Mouse (Mus musculus): ENCODE data around the gene Gk2. TPM values are rescaled to one million over a fixed set of nuclear protein-coding genes. Genes with fewer than 3 reads are reported as not detected.

The Gk2 gene
- polyA plus RNA-seq (2015; fragmentation: Nextera tagmentation; extraction: Ambion mirVana): 0.10 TPM in 1 of 2 replicates, not detected in the other

- 93% methylated on average over 10 of the region's 10 CpGs for WGBS
- H3K9me3 ChIP-seq: no peaks in the 10 kb centered on the region
- no peak within 1 kb of the TSS for H3K4me2 ChIP-seq (replicated peaks)
- H3K27me3 ChIP-seq: no peaks in the 10 kb centered on the region
- H3K27ac ChIP-seq: no peak within 1 kb of the TSS
- no peak for ATAC-seq
- H3K36me3 ChIP-seq: no peaks in the 10 kb centered on the region
- H3K9ac ChIP-seq (replicated peaks): no peak within 1 kb of the TSS
- no peaks in the 10 kb centered on the region for H3K4me1 ChIP-seq (replicated peaks)
- H3K4me3 ChIP-seq (replicated peaks): no peak within 1 kb of the TSS
These were observed at the start of gene Gk2 for GRCm38 (mm10) chr5:97456816-97457215. Gk2 (minus strand) TSS chr5:97457021.

GRCm38 (mm10) chr5:97498041-97498440 is 41.2 kb upstream of the Gk2 start:
- Histone ChIP-seq H3K36me3 (no peaks in the 10 kb centered on the region), H3K4me1 (replicated peaks) (no peaks in the 10 kb centered on the region), H3K27ac (no peak overlapping the region)

GRCm38 (mm10) chr5:97495488-97496092 is 38.8 kb upstream of the Gk2 start:
- WGBS: 73% methylated on average over 5 of the region's 5 CpGs
- H3K27ac ChIP-seq: no peak overlapping the region
- no peak overlapping the region for H3K9ac ChIP-seq (replicated peaks)
- H3K4me3 ChIP-seq (replicated peaks): no peak overlapping the region
- H3K36me3 ChIP-seq: no peaks in the 10 kb centered on the region
- H3K9me3 ChIP-seq: no peaks in the 10 kb centered on the region
- H3K4me1 ChIP-seq (replicated peaks): no peaks in the 10 kb centered on the region
- no peak for ATAC-seq
- H3K27me3 ChIP-seq: no peaks in the 10 kb centered on the region
- no peak overlapping the region for H3K4me2 ChIP-seq (replicated peaks)

More at GRCm38 (mm10) chr5:97498041-97498440, 41.2 kb upstream of the Gk2 start:
- no peaks in the 10 kb centered on the region for H3K27me3 ChIP-seq
- H3K4me2 ChIP-seq (replicated peaks): no peak overlapping the region
- H3K9me3 ChIP-seq: no peaks in the 10 kb centered on the region
- no peak overlapping the region for H3K4me3 ChIP-seq (replicated peaks)
- no peak overlapping the region for H3K9ac ChIP-seq (replicated peaks)
- no peak for ATAC-seq

GRCm38 (mm10) chr5:97493421-97493820 is 36.6 kb upstream of the Gk2 start:
- no peak overlapping the region for H3K27ac ChIP-seq
- no peak overlapping the region for H3K4me2 ChIP-seq (replicated peaks)
- no peak overlapping the region for H3K9ac ChIP-seq (replicated peaks)
- H3K36me3 ChIP-seq: no peaks in the 10 kb centered on the region
- H3K4me1 ChIP-seq (replicated peaks): no peaks in the 10 kb centered on the region
- no peak overlapping the region for H3K4me3 ChIP-seq (replicated peaks)
- no peaks in the 10 kb centered on the region for H3K9me3 ChIP-seq
- ATAC-seq: no peak
- 92% methylated on average over 5 of the region's 5 CpGs for WGBS
- no peaks in the 10 kb centered on the region for H3K27me3 ChIP-seq

- Histone ChIP-seq H3K36me3 (no peaks in the 10 kb centered on the region), H3K9ac (replicated peaks) (no peak overlapping the region), H3K4me1 (replicated peaks) (no peaks in the 10 kb centered on the region), H3K4me2 (replicated peaks) (no peak overlapping the region), H3K27ac (no peak overlapping the region), H3K4me3 (replicated peaks) (no peak overlapping the region), H3K9me3 (no peaks in the 10 kb centered on the region), H3K27me3 (no peaks in the 10 kb centered on the region)
- no peak for ATAC-seq
- WGBS: 89% methylated on average over 5 of the region's 5 CpGs
These were observed 29.3 kb upstream of the Gk2 start for GRCm38 (mm10) chr5:97486141-97486540.

GRCm38 (mm10) chr5:97479991-97480390 is 23.2 kb upstream of the Gk2 start:
- Histone ChIP-seq H3K4me1 (replicated peaks) (no peaks in the 10 kb centered on the region), H3K4me3 (replicated peaks) (no peak overlapping the region), H3K36me3 (no peaks in the 10 kb centered on the region), H3K9ac (replicated peaks) (no peak overlapping the region), H3K9me3 (no peaks in the 10 kb centered on the region), H3K27ac (no peak overlapping the region), H3K27me3 (no peaks in the 10 kb centered on the region), H3K4me2 (replicated peaks) (no peak overlapping the region)
- no peak for ATAC-seq
- WGBS: 88% methylated on average over 1 of the region's 1 CpGs

GRCm38 (mm10) chr5:97467246-97467645 is 10.4 kb upstream of the Gk2 start:
- no peaks in the 10 kb centered on the region for H3K36me3 ChIP-seq
- 0 out of 2 replicates have a peak, but pooled peaks cover 6% of the 10 kb centered on the region for H3K4me1 ChIP-seq (replicated peaks)
- ATAC-seq: no peak
- no peak overlapping the region for H3K4me3 ChIP-seq (replicated peaks)
- WGBS: 79% methylated on average over 7 of the region's 7 CpGs
- H3K27ac ChIP-seq: 0 out of 2 replicates have a peak overlapping the region, but pooled peaks have one; percentile 14
- H3K4me2 ChIP-seq (replicated peaks): no peak overlapping the region
- H3K9ac ChIP-seq (replicated peaks): no peak overlapping the region
- no peaks in the 10 kb centered on the region for H3K27me3 ChIP-seq
- no peaks in the 10 kb centered on the region for H3K9me3 ChIP-seq

- no peak overlapping the region for H3K9ac ChIP-seq (replicated peaks)
- H3K4me3 ChIP-seq (replicated peaks): no peak overlapping the region
- no peaks in the 10 kb centered on the region for H3K27me3 ChIP-seq
- peak; percentile 53; the same call in 1 of the 2 replicates for ATAC-seq
- no peaks in the 10 kb centered on the region for H3K36me3 ChIP-seq
- WGBS: 61% methylated on average over 10 of the region's 10 CpGs
- H3K27ac ChIP-seq: peak overlapping the region; percentile 30; the same call in 1 of the 2 replicates
- 0 out of 2 replicates have a peak, but pooled peaks cover 6% of the 10 kb centered on the region for H3K4me1 ChIP-seq (replicated peaks)
- H3K9me3 ChIP-seq: no peaks in the 10 kb centered on the region
- H3K4me2 ChIP-seq (replicated peaks): no peak overlapping the region
These were observed 9.8 kb upstream of the Gk2 start for GRCm38 (mm10) chr5:97466430-97467158.

- no peak overlapping the region for H3K4me2 ChIP-seq (replicated peaks)
- H3K4me1 ChIP-seq (replicated peaks): 0 out of 2 replicates have a peak, but pooled peaks cover 6% of the 10 kb centered on the region
- 0 out of 2 replicates have a peak, but pooled peaks have one; percentile 37 for ATAC-seq
- 74% methylated on average over 3 of the region's 3 CpGs for WGBS
- H3K36me3 ChIP-seq: no peaks in the 10 kb centered on the region
- H3K4me3 ChIP-seq (replicated peaks): no peak overlapping the region
- no peaks in the 10 kb centered on the region for H3K9me3 ChIP-seq
- H3K27ac ChIP-seq: 0 out of 2 replicates have a peak overlapping the region, but pooled peaks have one; percentile 25
- H3K27me3 ChIP-seq: no peaks in the 10 kb centered on the region
- no peak overlapping the region for H3K9ac ChIP-seq (replicated peaks)
These were observed 9.1 kb upstream of the Gk2 start for GRCm38 (mm10) chr5:97465956-97466355.

- no peak overlapping the region for H3K27ac ChIP-seq
- no peak overlapping the region for H3K9ac ChIP-seq (replicated peaks)
- no peak overlapping the region for H3K4me2 ChIP-seq (replicated peaks)
- H3K4me3 ChIP-seq (replicated peaks): no peak overlapping the region
- no peaks in the 10 kb centered on the region for H3K27me3 ChIP-seq
- WGBS: 89% methylated on average over 3 of the region's 3 CpGs
- H3K36me3 ChIP-seq: no peaks in the 10 kb centered on the region
- no peaks in the 10 kb centered on the region for H3K9me3 ChIP-seq
- ATAC-seq: no peak
- 0 out of 2 replicates have a peak, but pooled peaks cover 6% of the 10 kb centered on the region for H3K4me1 ChIP-seq (replicated peaks)
These were observed 6.0 kb upstream of the Gk2 start for GRCm38 (mm10) chr5:97462856-97463255.

- Histone ChIP-seq H3K4me1 (replicated peaks) (no peaks in the 10 kb centered on the region), H3K36me3 (no peaks in the 10 kb centered on the region), H3K9me3 (no peaks in the 10 kb centered on the region), H3K27ac (no peak overlapping the region), H3K27me3 (no peaks in the 10 kb centered on the region), H3K9ac (replicated peaks) (no peak overlapping the region), H3K4me3 (replicated peaks) (no peak overlapping the region), H3K4me2 (replicated peaks) (no peak overlapping the region)
- no peak for ATAC-seq
- WGBS: 94% methylated on average over 4 of the region's 4 CpGs
These were observed 5.4 kb downstream of the Gk2 start for GRCm38 (mm10) chr5:97451451-97451850.

- no peak overlapping the region for H3K4me2 ChIP-seq (replicated peaks)
- H3K9me3 ChIP-seq: no peaks in the 10 kb centered on the region
- no peak for ATAC-seq
- no peak overlapping the region for H3K4me3 ChIP-seq (replicated peaks)
- H3K9ac ChIP-seq (replicated peaks): no peak overlapping the region
- 61% methylated on average over 1 of the region's 1 CpGs for WGBS
- H3K27ac ChIP-seq: no peak overlapping the region
- H3K27me3 ChIP-seq: no peaks in the 10 kb centered on the region
- no peaks in the 10 kb centered on the region for H3K4me1 ChIP-seq (replicated peaks)
- H3K36me3 ChIP-seq: no peaks in the 10 kb centered on the region
These were observed 12.6 kb downstream of the Gk2 start for GRCm38 (mm10) chr5:97444191-97444590.

All from midbrain, embryonic 13.5 days (tissue).